Mouse (Mus musculus) thymus, adult 2 months (tissue): ENCODE data around the gene Alpl.

ENCODE experiments used
- CTCF ChIP-seq: fragments of 200-500 bp; IDR thresholded peaks from 2 replicates; pipeline ENCODE4 v1.5.1; 2012; ENCODE audit warnings: mild to moderate bottlenecking, control low read depth, low read length, moderate library complexity, borderline replicate concordance; ENCODE audit not compliant: control insufficient read depth, poor library complexity, insufficient read depth; ENCODE audit errors: extremely low read depth
- POLR2A ChIP-seq: fragments of 200-500 bp; IDR thresholded peaks from 2 replicates; pipeline ENCODE4 v1.6.1; 2012; ENCODE audit warnings: mild to moderate bottlenecking, low read length, control low read depth, moderate library complexity; ENCODE audit not compliant: control insufficient read depth, poor library complexity, insufficient read depth; ENCODE audit errors: extremely low read depth

DNA sequence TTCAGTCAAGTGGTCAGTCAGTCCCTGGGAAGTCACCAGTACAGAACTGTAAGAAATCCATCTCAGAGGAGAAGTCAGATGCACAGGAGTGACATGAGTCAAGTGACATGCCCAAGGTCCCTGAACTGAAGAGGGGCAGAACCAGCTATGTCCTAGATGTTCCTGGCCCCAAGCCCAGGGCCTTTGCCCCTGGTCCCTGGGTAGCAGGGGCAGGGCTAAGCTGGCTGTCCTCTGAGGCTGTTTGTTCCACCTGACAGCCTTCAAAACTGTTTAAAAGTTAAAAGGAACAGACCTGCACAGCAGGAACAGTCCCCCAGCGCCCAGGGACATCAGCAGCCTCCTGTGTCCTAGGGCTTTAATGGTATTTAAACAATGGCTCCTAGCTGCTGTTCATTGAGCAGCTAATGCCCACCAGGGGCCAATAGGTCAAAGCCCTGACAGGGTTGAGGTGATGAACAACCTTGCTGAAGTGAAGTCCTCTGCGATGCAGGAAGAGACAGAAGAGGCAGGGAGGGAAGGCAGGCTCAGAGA, 22.8 kb downstream of the Alpl start:
- TF ChIP-seq CTCF: no peak
- no peak for TF ChIP-seq POLR2A
